Mouse (Mus musculus): ENCODE measurements around the gene Tubgcp6. TPM values are rescaled to one million over a fixed set of nuclear protein-coding genes. Genes with fewer than 3 reads are reported as not detected.

Gene Tubgcp6
- polyA plus RNA-seq, 2 experiments: 6.3 to 12.0 TPM

DNA sequence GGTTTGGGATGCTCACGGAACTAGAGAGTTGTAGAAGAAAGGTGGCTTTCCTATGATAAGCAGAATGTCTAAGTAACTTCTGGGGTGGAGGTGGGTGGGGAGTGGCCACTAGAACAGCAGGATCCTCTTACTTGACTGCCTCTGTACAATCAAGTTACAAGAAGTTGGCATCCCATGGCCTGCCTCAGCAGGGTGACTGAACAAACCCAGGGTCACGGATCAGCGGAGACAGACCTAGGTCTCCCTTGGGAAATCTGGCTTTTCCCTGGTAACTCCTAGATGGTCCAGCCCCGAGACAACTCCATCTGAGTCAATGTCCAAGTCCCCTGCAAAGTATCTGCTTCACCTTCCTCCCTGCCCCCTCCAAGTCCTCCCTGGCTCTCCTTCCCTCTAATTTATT is 25.0 kb upstream of the Tubgcp6 start:
- ATAC-seq (ENCODE audit: insufficient read depth) (no peak), DNase-seq (ENCODE audit: low read depth in 3 of 3, low spot score in 3 of 3) (no peak)
- Histone ChIP-seq H3K4me1 (replicated peaks; ENCODE audit: control insufficient read depth in 2 of 2, insufficient read depth in 2 of 2, low read length in 1 of 2) (no peaks in the 10 kb centered on the region; a peak in 1 of 4 replicates), H3K27me3 (ENCODE audit: control insufficient read depth, insufficient read depth, low read length) (peaks cover 53% of the 10 kb centered on the region), H3K4me2 (ENCODE audit: low read depth) (no peak overlapping the region), H3K9me3 (ENCODE audit: control insufficient read depth, low read length) (no peaks in the 10 kb centered on the region), H3K4me3 (ENCODE audit: insufficient read depth in 1 of 2, low read depth in 2 of 2, low read length in 2 of 2) (no peak overlapping the region), H3K36me3 (replicated peaks; ENCODE audit: control insufficient read depth, insufficient read depth, low read depth) (no peaks in the 10 kb centered on the region), H3K27ac (no peak overlapping the region), H3K9ac (replicated peaks) (no peak overlapping the region)
- 36% methylated on average over 4 of the region's 4 CpGs for WGBS (ENCODE audit: insufficient replicate concordance)
- TF ChIP-seq CTCF (IDR thresholded peaks at IDR 0.05; ENCODE audit: low read depth) (no peak), EP300 (IDR thresholded peaks at IDR 0.05; ENCODE audit: low read depth) (no peak)

DNA sequence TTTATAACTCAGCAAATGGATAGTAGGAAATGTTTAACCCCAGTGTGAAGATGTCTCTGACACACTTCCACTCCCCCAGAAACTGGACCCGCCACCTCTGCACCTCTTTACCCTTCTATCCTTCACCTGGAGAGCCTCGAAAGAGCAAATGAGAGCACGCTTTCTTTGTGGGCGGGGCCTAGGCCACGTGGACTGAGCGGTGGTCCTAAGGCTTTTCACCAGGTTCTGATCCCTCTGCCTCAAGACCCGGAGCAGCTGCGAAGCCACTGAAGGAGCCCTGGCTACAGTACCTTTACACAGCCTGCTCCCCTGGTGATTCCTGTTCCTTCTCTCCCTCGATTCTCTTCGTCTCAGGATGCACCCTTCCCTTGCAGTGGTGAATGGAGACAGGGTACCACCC is 24.5 kb upstream of the Tubgcp6 start:
- no peaks in the 10 kb centered on the region; a peak in 1 of 4 replicates for H3K4me1 ChIP-seq (replicated peaks; ENCODE audit: control insufficient read depth in 2 of 2, insufficient read depth in 2 of 2, low read length in 1 of 2)
- no peak overlapping the region for H3K9ac ChIP-seq (replicated peaks)
- H3K27ac ChIP-seq: no peak overlapping the region
- WGBS (ENCODE audit: insufficient replicate concordance): 20% methylated on average over 10 of the region's 10 CpGs
- no peak for TF ChIP-seq CTCF (IDR thresholded peaks at IDR 0.05; ENCODE audit: low read depth)
- no peak for TF ChIP-seq EP300 (IDR thresholded peaks at IDR 0.05; ENCODE audit: low read depth)
- DNase-seq (ENCODE audit: low read depth in 3 of 3, low spot score in 3 of 3) (no peak), ATAC-seq (ENCODE audit: insufficient read depth) (no peak)
- no peaks in the 10 kb centered on the region for H3K36me3 ChIP-seq (replicated peaks; ENCODE audit: control insufficient read depth, insufficient read depth, low read depth)
- no peak overlapping the region for H3K4me2 ChIP-seq (ENCODE audit: low read depth)
- H3K9me3 ChIP-seq (ENCODE audit: control insufficient read depth, low read length): no peaks in the 10 kb centered on the region
- no peak overlapping the region for H3K4me3 ChIP-seq (ENCODE audit: insufficient read depth in 1 of 2, low read depth in 2 of 2, low read length in 2 of 2)
- peaks cover 58% of the 10 kb centered on the region for H3K27me3 ChIP-seq (ENCODE audit: control insufficient read depth, insufficient read depth, low read length)

DNA sequence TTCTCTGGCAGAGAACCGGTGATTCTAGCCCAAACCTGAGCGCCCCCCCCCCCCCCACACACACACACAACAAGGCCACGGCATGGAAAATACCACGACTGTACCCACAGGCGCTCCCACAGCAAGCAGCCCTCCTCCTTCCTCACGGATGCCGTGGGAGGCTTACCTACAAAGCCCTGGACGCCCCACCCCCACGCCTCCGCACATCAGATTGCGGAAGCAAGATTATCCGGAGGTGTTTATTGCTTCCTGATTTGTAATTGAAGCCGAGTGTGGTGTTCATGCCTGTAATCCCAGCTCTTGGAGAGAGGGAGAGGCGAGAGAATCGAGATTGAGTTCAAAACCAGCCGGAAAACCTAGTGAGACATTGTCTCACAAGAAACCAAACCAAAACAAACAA is 24.1 kb upstream of the Tubgcp6 start:
- Histone ChIP-seq H3K36me3 (replicated peaks; ENCODE audit: control insufficient read depth, insufficient read depth, low read depth) (no peaks in the 10 kb centered on the region), H3K4me2 (ENCODE audit: low read depth) (no peak overlapping the region), H3K27ac (no peak overlapping the region), H3K4me1 (replicated peaks; ENCODE audit: control insufficient read depth in 2 of 2, insufficient read depth in 2 of 2, low read length in 1 of 2) (no peaks in the 10 kb centered on the region; a peak in 1 of 4 replicates), H3K9me3 (ENCODE audit: control insufficient read depth, low read length) (no peaks in the 10 kb centered on the region), H3K4me3 (ENCODE audit: insufficient read depth in 1 of 2, low read depth in 2 of 2, low read length in 2 of 2) (no peak overlapping the region), H3K27me3 (ENCODE audit: control insufficient read depth, insufficient read depth, low read length) (peaks cover 59% of the 10 kb centered on the region), H3K9ac (replicated peaks) (no peak overlapping the region)
- no peak for ATAC-seq (ENCODE audit: insufficient read depth)
- no peak for TF ChIP-seq CTCF (IDR thresholded peaks at IDR 0.05; ENCODE audit: low read depth)
- no peak for TF ChIP-seq EP300 (IDR thresholded peaks at IDR 0.05; ENCODE audit: low read depth)
- DNase-seq (ENCODE audit: low read depth in 3 of 3, low spot score in 3 of 3): no peak
- WGBS (ENCODE audit: insufficient replicate concordance): 3% methylated on average over 16 of the region's 16 CpGs

DNA sequence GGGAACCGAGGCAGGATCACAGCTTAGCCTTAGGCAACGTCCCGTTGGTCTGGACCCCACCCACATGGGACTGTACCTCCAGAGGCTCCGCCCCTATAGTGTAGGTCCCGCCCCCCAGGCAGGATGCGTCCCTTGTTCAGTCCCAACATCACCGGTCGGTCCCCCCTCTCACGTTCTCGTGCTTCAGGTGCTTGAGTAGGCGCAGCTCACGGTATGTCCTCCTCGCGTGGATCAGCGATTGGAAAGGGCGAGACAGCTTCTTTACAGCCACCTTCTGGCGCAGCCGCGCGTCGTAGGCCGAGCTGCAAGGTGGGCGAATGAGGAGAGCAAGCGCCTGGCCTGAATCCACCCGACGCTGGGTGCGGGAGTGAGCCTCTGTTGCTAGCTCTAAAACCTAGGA is 23.6 kb upstream of the Tubgcp6 start:
- no peak overlapping the region for H3K4me3 ChIP-seq (ENCODE audit: insufficient read depth in 1 of 2, low read depth in 2 of 2, low read length in 2 of 2)
- no peak for ATAC-seq (ENCODE audit: insufficient read depth)
- no peak overlapping the region for H3K9ac ChIP-seq (replicated peaks)
- H3K4me1 ChIP-seq (replicated peaks; ENCODE audit: control insufficient read depth in 2 of 2, insufficient read depth in 2 of 2, low read length in 1 of 2): no peaks in the 10 kb centered on the region; a peak in 1 of 4 replicates
- H3K9me3 ChIP-seq (ENCODE audit: control insufficient read depth, low read length): no peaks in the 10 kb centered on the region
- 2% methylated on average over 27 of the region's 27 CpGs for WGBS (ENCODE audit: insufficient replicate concordance)
- H3K27me3 ChIP-seq (ENCODE audit: control insufficient read depth, insufficient read depth, low read length): peaks cover 64% of the 10 kb centered on the region
- H3K4me2 ChIP-seq (ENCODE audit: low read depth): no peak overlapping the region
- TF ChIP-seq EP300 (IDR thresholded peaks at IDR 0.05; ENCODE audit: low read depth): no peak
- TF ChIP-seq CTCF (IDR thresholded peaks at IDR 0.05; ENCODE audit: low read depth): no peak
- H3K36me3 ChIP-seq (replicated peaks; ENCODE audit: control insufficient read depth, insufficient read depth, low read depth): no peaks in the 10 kb centered on the region
- DNase-seq (ENCODE audit: low read depth in 3 of 3, low spot score in 3 of 3): no peak
- no peak overlapping the region for H3K27ac ChIP-seq

DNA sequence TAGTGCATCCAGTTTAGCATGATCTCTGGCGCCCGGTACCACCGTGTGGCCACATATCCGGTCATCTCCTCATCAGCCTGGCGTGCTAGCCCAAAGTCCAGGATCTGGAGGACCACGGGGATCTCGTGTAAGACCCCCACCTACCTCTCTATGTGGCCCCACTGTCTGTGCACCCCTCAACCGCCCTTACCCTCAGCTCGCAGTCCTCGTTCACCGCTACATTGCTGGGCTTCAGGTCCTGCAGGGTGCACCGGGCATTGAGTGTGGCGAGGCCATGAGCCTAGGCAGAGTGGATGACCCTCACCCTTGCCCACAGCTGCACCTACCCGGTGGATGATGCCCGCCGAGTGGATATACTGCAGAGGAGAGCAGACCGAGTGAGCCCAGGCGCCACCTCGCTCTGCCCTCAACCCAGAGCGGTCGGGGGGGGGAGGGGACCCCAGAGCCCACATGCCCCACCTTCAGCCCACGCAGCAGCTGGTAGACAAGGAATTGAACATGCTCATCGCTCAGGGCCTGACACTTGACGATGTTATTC is 23.0 kb upstream of the Tubgcp6 start:
- no peak overlapping the region for H3K9ac ChIP-seq (replicated peaks)
- TF ChIP-seq CTCF (IDR thresholded peaks at IDR 0.05; ENCODE audit: low read depth) (no peak), EP300 (IDR thresholded peaks at IDR 0.05; ENCODE audit: low read depth) (no peak)
- ATAC-seq (ENCODE audit: insufficient read depth) (no peak), DNase-seq (ENCODE audit: low read depth in 3 of 3, low spot score in 3 of 3) (no peak)
- WGBS (ENCODE audit: insufficient replicate concordance): 58% methylated on average over 24 of the region's 24 CpGs
- peaks cover 70% of the 10 kb centered on the region for H3K27me3 ChIP-seq (ENCODE audit: control insufficient read depth, insufficient read depth, low read length)
- no peaks in the 10 kb centered on the region for H3K9me3 ChIP-seq (ENCODE audit: control insufficient read depth, low read length)
- no peak overlapping the region for H3K4me2 ChIP-seq (ENCODE audit: low read depth)
- H3K36me3 ChIP-seq (replicated peaks; ENCODE audit: control insufficient read depth, insufficient read depth, low read depth): no peaks in the 10 kb centered on the region
- no peaks in the 10 kb centered on the region; a peak in 1 of 4 replicates for H3K4me1 ChIP-seq (replicated peaks; ENCODE audit: control insufficient read depth in 2 of 2, insufficient read depth in 2 of 2, low read length in 1 of 2)
- no peak overlapping the region for H3K4me3 ChIP-seq (ENCODE audit: insufficient read depth in 1 of 2, low read depth in 2 of 2, low read length in 2 of 2)
- no peak overlapping the region for H3K27ac ChIP-seq

Measured in liver, embryonic 14.5 days (tissue).